Mouse (Mus musculus): ENCODE results near the gene Gm28729. TPM values are rescaled to one million over a fixed set of nuclear protein-coding genes. Genes with fewer than 3 reads are reported as not detected.
"Not testable (repeated sequence)": the region's sequence is repeated elsewhere in the genome, so short reads cannot be mapped to it uniquely, and the experiment has no call there.

The Gm28729 gene
- total RNA-seq (2021), result under 1 TPM; 0.13 to 0.19 TPM
- long read RNA-seq, experiment 1, result 0 reads
- long read RNA-seq, experiment 2, result 0 reads

DNA sequence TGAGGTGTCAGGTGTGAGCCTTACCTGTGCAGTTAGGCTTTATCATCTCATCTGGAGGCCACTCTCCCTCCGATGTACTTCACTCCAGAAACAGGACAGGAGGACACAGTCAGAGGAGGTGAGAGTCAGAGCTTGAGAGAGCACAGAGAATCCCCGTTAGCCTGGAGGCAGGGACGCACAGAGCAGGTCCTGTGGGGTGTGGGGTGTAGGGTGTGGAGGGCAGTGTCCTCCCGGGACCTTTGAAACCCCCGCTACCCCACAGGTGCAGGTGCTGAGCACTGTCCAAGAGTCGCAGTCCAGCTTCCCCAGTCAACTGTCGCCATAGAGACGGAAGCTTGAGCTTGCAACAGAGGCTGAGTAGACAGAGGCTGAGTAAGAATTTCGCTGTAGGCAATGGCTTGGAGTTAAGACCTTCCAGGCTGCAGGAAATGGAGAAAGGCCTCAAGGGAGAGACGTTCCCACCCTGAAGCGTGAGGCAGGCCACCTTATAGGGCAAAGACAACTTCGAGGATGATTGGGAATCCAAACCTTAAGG lies at the start of gene Gm28729:
Gene Gm28729 (minus strand): TSS at position 293 of the 535 bp plus-strand sequence.
- DNase-seq, result no peak

DNA sequence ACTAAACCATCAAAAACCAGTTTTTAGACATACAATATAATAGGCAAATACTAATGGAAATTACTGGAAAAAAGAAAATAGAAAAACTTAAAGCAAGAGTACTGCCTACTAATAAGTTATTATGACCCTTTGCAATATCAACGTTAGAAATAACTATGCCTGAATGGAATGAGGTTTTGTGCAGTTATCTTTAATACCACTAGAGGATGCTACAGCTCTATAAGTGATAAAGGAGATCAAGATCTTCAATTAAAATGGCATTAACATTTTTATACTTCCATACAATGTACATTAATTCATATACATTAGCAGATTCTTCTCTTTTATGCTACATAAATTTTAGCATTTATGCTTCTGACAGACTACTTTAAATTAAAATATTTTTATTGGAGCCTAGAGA lies 48.2 kb upstream of the Gm28729 start:
- DNase-seq, result no peak

DNA sequence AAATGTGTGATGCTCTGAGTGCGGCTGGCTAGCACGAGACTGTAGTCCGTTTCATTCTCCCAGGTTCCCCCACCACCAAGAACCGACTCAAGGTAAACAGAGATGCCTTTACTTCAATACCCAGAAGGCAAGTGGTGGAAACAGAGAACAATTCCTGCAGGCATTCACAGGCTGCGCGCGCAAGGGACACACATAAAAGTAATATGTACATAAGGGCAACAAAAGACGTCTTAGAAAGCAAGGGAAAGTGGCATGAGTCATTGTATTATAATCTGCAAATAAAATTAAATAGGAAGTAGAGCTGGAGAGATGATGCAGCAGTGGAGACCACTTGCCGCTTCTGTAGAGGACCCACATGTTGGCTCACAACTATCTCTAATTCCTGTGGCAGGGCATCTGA lies 47.7 kb upstream of the Gm28729 start:
- DNase-seq, result no peak

DNA sequence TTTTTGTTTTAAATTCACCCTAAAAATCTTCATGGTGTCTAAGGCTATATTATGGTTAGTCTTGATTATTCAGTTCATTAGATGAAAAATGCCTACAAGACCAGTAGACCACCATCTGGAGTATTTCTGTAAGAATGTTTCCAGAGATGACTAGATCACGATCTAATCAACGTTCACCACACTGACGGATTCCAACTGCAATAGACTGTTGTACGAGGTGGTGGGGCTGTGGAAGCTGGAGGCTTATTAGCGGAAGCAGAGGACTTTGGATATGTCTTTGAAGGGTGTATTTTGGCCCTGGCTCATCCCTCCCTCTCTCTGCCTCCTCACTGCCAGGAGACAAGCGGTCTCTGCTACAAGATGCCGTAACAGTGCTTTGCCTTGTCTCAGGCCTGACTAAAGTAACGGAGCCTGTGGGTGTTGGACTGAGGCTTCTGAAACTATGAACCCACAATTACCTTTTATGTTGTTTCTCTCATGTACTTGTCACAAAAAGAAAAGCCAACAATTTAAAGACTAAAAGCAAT lies 41.5 kb upstream of the Gm28729 start:
- no peak for DNase-seq

DNA sequence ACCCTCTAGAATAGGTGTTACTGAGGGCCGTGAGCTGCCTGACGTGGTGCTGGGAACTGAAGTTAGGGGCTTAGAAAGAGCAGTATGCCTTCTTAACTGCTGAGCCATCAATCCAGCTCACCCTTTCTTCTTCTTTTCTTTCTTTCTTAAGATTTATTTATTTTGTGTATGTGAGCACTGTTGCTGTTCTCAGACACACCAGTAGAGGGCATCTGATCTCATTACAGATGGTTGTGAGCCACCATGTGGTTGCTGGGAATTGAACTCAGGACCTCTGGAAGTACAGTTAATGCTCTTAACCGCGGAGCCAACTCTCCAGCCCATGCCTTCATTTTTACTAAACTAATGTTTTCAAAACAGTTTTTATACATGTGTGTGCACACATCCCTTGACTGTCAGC lies 38.4 kb upstream of the Gm28729 start:
- no peak for DNase-seq

DNA sequence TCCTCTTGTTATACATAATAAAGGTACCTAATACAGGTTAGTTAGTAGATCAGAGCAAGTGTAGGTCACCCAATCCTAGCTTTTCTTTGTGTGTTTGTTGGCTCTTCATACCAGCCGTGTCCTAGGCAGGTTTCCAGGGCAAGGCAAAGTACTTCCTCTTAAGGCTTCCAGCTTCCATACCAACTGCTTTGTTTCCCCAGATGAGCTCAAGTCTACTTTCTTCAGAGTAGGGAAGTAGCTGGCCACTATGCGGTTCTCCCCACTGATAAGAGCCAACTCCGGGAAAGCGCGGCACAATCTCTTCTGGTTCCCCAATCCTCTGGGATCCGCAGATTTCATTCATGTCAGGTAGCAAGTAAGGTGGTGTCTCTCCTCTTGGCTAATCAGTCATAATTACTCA lies 34.1 kb upstream of the Gm28729 start:
- no peak for DNase-seq

DNA sequence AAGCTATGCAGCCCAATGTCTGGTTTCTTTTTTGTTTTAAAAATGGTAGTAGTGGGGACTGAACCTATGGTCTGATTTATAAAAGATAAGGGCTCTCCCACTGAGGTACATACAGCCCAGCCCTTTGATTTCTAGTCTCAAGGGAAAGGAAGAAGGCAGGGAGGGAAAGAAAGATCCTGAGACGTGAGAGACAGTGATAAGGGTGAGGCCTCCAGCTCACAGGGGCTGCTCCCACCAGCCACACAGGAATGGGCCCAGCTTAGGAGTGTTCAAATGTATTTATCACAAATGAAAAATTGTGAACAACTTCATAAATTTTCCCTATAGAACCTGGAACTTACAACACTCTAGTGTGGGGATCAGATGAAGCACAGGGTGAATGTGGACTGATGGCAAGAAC lies 33.5 kb upstream of the Gm28729 start:
- no peak for DNase-seq

DNA sequence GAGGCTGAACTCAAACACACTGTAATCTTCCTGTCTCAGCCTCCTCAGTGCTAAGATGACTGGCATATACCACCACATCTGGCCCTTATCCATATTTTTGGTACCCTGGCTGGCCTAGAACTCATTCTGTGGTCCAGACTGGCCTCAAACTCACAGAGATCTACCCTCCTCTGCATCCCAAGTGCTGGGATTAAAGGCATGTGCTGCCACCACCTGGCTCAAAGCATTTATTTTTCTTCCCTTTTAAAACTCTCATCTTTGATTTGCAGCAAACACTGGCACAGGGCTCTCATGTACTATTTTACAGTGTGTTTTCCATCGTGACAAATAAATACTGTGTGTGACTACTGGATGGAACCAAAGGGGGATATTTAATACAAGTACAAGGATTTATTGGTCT lies 29.0 kb upstream of the Gm28729 start:
- DNase-seq, result no peak

DNA sequence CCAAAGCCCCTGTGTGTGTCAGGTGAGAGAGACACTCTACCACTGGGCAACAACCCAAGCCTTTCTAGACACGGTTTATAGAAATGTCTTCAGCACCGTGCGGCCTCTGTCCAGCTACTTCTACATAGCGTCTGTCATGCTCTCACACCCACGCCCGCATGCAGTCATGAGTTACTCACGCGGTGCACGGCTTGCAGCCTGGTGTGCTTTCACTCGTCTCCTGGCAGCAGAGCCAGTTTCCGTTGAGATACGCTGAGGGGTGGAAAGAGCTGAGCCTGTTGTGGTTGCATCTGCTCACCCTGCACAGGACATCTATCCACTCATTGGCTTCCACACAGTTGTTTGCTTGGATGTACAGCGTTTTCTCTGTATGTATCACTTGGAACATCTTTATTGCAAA lies 20.3 kb upstream of the Gm28729 start:
- DNase-seq, result no peak

DNA sequence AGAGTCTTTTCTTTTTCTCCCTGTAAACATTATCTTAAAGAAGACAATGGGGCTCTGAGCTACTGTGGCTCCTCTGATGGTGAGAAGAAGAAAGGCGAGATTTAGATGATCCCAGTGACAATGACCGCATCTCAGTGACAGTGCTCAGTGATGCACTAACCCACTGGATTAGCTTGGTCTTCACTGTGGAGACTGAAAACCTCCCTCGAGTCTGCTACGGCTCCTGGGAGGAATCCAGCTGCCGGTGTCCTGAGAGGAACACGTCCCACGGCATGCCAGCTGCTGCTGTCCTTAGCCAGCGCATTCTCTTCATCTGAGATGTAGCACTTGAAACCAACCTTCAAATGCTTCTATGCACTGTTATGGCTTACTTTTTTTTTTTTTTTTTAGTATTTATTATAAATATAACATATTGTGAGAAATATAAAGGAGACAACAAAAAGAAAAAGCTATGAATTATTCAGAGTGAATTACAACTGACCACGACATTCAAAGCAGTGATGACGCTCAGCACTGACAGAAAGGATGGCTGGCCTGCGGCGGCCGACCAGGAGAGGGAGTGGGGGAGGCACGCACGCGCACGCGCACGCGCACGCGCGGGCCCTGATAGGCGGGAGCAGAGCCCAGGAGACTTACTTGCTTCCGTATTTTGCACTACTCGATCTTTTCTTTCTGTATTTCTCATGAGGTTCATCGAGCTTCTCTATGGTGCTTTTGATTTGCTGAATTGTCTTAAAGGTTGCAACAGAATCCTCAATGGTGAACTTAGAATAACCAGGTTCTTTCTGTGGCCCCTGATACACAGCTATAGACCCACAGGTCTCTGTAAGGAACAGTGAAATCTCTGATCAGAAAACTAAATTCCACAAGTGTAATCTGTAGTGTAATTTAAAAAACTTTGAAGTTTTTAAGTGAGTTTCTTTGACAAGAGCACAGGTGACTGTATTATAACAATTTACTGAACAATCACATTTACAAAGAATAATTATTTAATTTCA lies 18.9 kb upstream of the Gm28729 start:
- peak; percentile 47 for DNase-seq

DNA sequence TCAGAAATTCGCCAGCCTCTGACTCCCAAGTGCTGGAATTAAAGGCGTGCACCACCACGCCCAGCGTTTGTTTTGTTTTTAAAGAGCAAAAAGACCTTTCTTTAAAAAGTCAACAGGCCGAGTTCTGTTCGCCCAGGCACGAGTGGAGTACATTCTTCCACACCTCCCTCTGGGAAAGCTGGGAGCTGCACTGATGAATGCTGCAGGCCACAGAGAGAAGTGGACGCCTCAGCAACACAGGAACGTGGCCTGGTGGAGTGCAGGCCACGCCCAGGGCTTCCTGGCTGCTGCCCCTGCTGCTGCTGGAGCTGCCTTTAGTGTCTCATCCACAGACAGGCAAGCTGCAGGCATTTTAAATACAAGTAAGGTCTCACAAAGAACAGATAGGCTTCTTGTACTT lies 13.9 kb upstream of the Gm28729 start:
- DNase-seq, result peak; percentile 52

DNA sequence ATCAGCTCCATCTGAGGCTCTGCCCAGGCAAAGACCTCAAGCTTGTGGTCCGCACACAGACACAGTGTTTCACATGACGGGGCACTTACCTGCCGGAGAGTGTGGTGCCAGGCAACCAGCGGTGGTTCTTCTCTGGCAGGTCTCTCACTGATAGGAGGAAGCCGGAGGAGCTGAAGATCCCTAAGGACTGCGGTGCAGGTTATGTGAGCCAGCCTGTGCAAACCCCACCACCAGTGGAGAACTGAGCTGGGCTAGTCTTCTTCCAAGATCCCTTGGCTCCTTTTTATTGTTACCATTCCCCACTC lies 12.5 kb upstream of the Gm28729 start:
- DNase-seq, result no peak

DNA sequence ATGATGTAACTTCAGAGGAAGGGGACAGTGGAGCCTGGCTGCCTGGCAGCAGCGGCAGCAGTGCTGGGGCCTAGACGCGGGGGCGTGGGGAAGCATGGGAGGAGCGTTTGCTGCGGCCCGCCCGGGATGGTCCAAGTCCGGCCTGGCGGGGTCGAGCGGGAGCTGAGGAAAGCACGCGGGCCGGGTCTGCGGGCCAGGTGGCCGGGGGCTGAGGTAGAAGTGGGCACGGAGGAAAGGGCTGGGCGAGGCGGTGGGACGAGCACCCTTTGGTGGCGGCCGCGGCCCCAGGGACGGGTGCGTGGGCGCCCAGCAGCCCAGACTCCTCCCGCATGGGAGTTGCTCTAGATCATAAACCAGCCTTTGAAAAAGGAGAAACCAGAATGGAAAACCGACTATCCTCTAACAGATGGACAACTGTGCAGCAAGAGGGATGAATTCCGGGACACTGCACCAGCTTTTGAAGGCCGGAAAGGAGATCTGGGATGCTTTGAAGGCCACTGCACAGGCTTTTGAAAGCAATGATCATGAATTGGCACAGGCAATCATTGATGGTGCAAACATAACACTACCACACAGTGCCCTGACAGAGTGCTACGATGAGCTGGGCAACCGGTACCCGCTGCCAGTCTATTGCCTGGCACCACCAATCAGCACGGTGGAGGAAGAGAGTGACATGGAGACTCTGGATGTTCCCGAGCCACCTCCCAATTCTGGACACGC lies 12.0 kb upstream of the Gm28729 start:
- DNase-seq, result peak; percentile 20

DNA sequence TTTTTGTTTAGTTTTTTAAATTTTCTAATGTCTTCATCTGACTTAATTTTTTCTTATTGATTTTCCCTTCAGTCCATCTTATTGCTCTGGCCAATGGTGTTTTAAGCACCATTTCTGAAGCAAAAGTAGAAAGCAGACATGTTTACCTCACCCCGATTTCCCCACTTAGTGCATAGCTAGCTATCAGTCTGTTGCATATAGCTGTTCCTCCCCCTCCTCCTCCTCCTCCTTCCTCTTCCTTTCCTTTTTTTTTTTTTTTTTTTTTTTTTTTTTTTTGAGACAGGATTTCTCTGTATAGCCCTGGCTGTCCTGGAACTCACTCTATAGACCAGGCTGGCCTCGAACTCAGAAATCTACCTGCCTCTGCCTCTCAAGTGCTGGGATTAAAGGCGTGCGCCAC lies 11.0 kb upstream of the Gm28729 start:
- not testable (repeated sequence) for DNase-seq

DNA sequence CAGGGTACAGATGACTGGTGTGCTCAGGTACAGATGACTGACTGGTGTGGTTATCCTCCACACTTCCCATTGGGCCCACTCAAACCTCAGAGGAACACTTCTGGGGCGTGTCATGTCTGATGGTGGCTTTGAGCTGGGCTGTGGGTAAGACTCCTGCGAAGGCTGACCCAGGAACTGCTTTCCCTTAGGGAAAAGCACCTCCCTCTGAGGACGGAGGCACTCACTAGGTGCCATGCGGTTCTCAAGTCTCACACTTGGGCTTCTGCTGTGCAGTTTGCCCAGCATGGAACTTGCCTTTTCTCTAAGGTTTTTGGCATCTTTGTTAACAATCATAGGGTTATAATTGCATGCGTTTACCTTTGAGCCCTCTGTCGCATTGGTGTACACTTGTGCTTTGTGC lies 10.4 kb upstream of the Gm28729 start:
- DNase-seq, result no peak

DNA sequence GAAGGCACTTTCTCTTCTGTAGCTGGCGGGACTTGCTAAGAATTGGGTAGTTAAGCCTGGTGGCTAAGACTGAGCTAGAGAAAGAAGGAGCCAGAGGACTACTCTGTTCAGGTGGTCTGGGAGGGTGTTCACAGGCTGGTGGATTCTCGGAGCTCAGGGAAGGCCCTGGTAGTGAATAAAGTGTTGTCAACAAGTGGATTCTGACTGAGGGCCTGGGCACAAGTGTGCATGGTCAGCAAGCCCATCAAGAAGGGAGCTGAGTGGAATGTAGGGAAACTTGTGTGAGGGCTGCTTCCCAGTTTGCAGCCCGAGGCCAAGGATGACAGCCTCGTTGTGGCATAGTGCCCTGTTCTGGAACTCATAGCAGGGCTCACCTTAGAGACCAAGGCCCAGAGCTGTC lies 9.2 kb upstream of the Gm28729 start:
- no peak for DNase-seq

DNA sequence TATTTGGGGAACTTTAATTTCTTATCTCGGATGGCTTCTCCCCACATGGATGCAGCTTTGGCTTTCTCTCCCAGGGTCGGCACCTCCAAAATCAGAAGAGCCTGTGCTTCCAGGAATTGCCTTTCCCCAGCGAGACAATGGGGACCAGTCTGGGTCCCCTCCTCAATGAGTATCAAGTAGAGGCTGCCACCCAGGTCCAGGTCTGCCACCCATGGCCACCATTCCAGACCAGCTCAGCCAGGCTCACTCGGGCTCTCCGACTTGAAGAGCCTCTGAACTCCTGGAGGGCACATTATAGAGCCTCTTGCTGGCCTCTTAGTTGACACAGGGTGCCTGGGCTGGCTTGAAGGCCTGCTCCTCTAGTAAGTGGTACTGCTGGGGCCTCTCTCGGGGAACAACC lies 8.4 kb upstream of the Gm28729 start:
- DNase-seq, result no peak

DNA sequence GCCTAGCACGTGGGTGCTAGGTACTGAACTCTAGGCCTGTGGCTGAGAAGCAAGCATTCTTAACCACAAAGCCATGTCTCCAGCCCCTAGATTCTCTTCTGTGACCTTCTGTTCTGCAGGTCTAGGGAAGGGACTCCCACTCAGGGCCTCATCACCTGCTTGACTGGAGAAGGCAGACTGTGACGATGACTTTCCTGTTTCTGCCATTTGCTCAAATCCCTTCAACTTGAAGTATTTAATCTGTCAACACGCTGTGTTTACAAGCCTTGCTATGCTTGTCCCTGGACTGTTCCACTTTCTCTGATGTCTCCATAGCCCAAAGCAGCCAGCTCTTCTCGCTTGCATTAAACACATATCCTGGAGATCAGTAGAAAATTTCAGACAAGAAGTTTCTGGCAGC lies 7.5 kb upstream of the Gm28729 start:
- DNase-seq, result no peak

DNA sequence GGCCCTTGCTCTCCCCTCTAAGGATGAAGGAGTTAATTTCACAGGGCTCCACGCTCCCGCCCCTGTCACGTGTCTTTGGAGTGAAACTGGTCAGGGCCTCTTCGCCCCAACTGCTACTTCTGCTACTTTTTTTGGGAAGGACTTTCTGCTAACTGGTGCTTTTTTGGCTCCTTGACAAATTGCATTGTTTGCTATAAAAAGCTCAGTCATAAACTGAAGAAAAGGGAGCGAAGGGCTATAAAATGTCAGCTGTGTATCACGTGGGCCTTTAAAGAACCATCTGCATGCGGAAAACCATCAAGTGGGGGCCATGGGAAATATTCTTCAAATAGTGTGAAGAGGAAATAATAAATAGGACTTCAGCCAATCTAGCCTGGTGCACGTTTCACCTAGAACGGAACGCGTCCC lies 5.6 kb upstream of the Gm28729 start:
- peak; percentile 41 for DNase-seq

DNA sequence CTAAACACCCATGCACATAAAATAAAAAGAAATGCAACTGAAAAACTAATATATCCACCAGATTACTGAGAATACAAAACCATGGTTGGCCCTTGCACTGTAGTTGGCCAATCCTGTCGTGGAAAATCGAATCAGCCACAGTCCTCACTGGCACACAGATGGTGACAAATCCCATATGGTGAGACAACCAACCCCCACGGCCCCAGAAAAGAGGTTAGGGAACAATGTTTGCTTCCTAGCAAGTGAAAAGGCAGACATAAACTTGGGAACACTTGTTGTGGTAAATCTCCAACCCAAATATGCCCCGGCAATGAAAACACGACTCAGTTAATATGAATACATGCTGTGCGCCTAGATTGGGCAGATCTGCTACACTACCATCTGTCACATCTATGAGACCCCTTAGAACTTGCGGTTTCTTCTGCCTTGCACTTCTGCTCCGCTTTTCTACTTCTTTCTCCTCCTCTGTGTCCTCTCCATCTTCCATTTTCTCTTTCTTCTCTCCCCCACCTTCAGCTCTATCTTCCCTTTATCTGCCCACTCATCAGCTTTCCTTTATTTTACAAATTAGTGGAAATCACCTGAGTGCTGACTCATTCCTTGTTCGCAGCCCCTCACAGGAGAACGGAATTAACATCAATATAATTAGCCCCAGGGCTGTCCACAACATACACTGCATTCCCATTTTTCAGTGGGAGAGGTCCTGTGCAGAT lies 5.1 kb upstream of the Gm28729 start:
- no peak for DNase-seq

DNA sequence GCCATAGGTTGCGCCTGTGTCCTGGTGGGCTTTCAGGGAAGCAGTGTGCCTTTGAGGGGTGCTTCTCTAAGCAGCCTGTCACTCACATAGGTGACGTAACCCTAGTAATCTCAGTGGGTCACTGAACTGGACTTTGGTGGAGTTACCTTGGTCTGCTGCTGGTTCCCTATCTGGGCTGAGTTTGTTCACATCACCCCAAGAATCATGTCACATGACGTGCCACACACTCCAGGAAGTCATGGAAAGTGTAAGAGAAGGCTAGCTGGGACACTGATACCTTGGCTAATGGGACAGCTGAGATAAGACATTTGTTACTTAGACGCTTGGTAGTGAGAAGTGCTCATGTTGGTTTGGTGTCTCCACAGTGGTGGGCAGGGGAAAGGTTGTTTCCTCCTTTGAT lies 947 bp upstream of the Gm28729 start:
- no peak for DNase-seq

DNA sequence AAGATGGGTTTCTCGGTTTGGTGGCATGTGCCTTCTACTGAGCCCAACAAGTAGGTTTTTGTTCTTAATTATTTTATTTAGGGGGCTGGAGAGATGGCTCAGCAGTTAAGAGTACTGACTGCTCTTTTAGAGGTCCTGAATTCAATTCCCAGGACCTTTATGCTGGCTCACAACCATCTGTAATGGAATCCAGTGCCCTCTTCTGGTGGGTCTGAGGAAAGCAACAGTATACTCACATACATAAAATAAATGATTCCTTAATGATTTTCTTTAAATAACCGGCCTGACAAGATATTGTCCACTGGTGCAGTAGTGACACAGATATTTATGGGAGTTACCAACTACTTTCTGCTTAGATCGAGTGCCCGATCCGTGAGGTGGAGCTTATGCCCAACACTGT lies 1.9 kb downstream of the Gm28729 start:
- DNase-seq, result no peak
